Mouse (Mus musculus) adrenal gland, adult 8-10 months (tissue): ENCODE data around the gene Tas2r131. TPM values are rescaled to one million over a fixed set of nuclear protein-coding genes. Genes with fewer than 3 reads are reported as not detected.
"Not testable (repeated sequence)": the region's sequence is repeated elsewhere in the genome, so short reads cannot be mapped to it uniquely, and the experiment has no call there.

Source experiments
- DNase-seq: peaks from one replicate; pipeline ENCODE4 v3.0.0; 2022
- total RNA-seq, 4 experiments: library from RNA; stranded (reverse); gene quantifications; 2 replicates each; pipeline ENCODE4 v1.2.4; 2022

Tas2r131 gene
- total RNA-seq, result not detected

GRCm38 (mm10) chr6:132957819-132958218, at the start of gene Tas2r131:
TSS of gene Tas2r131 (minus strand) at chr6:132957919.
- no peak for DNase-seq

DNA sequence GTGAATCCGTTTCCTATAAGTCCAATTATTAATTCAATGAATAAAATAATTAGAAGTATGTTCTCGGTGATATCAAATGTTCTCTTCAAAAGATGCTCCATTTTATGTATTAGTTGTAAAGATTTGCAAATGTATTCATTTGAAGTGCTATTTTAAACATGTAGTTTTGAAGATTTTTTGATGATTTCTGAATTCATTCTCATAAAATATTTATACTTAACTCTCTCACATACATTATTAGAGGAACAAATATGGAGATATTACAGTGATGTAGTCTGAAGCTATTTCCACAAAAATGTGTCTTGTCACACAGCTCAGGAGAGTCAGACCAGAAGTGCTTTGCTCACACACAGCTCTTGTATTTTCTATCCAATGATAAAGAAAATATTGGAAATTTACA, 23.1 kb upstream of the Tas2r131 start, which contains the start of gene Tas2r109:
Gene Tas2r109 (minus strand): TSS at position 101 of the 400 bp plus-strand sequence.
- no peak for DNase-seq

GRCm38 (mm10) chr6:132950802-132951201, 6.9 kb downstream of the Tas2r131 start, which contains the start of gene Tas2r129:
TSS of gene Tas2r129 (plus strand) at chr6:132951102.
- DNase-seq, result no peak

DNA sequence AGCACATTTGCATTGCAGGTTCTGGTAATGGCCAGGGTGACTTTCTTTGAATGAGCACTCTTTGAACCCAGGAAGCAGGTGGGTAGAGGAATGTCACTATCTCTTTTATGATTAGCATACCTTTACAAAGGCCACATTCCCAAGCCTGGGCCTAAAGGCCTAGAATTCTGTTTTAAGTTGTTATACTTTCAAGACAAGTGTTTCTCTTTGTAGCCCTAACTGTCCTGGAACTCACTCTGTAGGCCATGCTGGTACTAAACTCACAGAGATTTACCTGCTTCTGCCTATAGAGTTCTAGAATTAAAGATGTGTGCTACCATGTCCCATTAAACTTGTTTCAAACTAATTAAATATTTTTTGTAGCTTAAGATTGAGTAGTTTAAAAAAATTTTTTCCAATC, 16.3 kb downstream of the Tas2r131 start:
- DNase-seq, result not testable (repeated sequence)

DNA sequence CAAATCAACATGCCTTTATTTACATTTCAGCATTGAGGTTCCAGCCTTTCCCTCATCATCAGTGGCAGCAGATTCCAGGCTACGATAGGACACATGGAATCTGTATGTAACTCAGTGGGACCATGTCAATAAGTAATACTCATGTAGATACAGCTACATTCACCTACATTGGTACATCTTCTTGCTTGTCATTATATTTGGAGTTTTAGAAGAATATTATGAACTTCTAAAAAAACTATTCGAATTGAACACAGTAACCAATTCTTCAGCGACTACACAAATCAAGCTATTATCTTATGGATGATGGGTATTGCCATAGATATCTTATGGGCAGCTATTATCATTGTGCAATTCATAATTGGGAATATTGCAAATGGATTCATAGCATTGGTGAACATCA, 48.4 kb downstream of the Tas2r131 start, which contains the start of gene Tas2r125:
Gene Tas2r125 (plus strand): TSS at position 301 of the 400 bp plus-strand sequence.
- no peak for DNase-seq

Other genes starting within 250 kb of the Tas2r131 start
- not detected for gene Tas2r122, start 246.0 kb downstream of the Tas2r131 start, total RNA-seq
- gene Tas2r115, start 219.9 kb downstream of the Tas2r131 start, total RNA-seq, result not detected
- not detected for gene Tas2r124, start 203.2 kb downstream of the Tas2r131 start, total RNA-seq
- not detected for gene Tas2r102, start 195.8 kb downstream of the Tas2r131 start, total RNA-seq
- gene Tas2r136, start 179.8 kb downstream of the Tas2r131 start, total RNA-seq, result not detected
- not detected for gene Tas2r117, start 155.1 kb downstream of the Tas2r131 start, total RNA-seq
- not detected for gene Tas2r123, start 110.8 kb downstream of the Tas2r131 start, total RNA-seq
- not detected for gene Tas2r116, start 102.5 kb downstream of the Tas2r131 start, total RNA-seq
- not detected for gene Tas2r110, start 89.9 kb downstream of the Tas2r131 start, total RNA-seq
- not detected for gene Tas2r113, start 64.9 kb downstream of the Tas2r131 start, total RNA-seq
- gene Tas2r125, start 48.3 kb downstream of the Tas2r131 start, total RNA-seq, result not detected
- gene Tas2r129, start 6.8 kb downstream of the Tas2r131 start, total RNA-seq, result not detected
- not detected for gene Tas2r109, start 23.0 kb upstream of the Tas2r131 start, total RNA-seq
- gene Tas2r103, start 79.2 kb upstream of the Tas2r131 start, total RNA-seq, result not detected
- not detected for gene Tas2r140, start 97.9 kb upstream of the Tas2r131 start, total RNA-seq
- 10 to 100 TPM; 73.7 to 95.2 (median 84.8) TPM for gene Smim10l1, start 147.0 kb upstream of the Tas2r131 start, total RNA-seq